8 mouse cellular contexts compared by ENCODE assay signal in genomic region chr6:147718052-147718712, GRCm38 (mm10).
DNase-seq lines count a peak whose midpoint lies in the region; ATAC-seq and TF ChIP-seq lines count a peak whose summit lies in the region.

No protein-coding gene starts in this region.

- H3K9ac ChIP-seq in forebrain, embryonic 16.5 days (replicated peaks; ENCODE audit: low read depth, low read length) = 0 out of 2 replicates have a peak overlapping the region, but pooled peaks have one; percentile 13
- no peak overlapping the region for H3K9ac ChIP-seq in kidney, postnatal 0 days (ENCODE audit: low read depth, low read length)

- H3K4me1 ChIP-seq in forebrain, embryonic 16.5 days (replicated peaks; ENCODE audit: control insufficient read depth, insufficient read depth, low read length) = peaks cover 18% of the 10 kb centered on the region
- H3K4me1 ChIP-seq in kidney, postnatal 0 days (replicated peaks; ENCODE audit: insufficient read depth, low read length) = no peaks in the 10 kb centered on the region

- peak overlapping the region; percentile 25 for H3K4me2 ChIP-seq in forebrain, embryonic 16.5 days (ENCODE audit: low read length)
- H3K4me2 ChIP-seq in kidney, postnatal 0 days (ENCODE audit: low read length) = 0 out of 2 replicates have a peak overlapping the region, but pooled peaks have one; percentile 21

- DNase-seq in kidney, adult 18-20 months = peak; percentile 6
- no peak for DNase-seq in kidney, postnatal 10 days
- peak; percentile 76 for DNase-seq in cerebellum, adult 11 months
- peak; percentile 30 for DNase-seq in kidney, postnatal 0 days (ENCODE audit: low spot score)
- peak; percentile 43 for DNase-seq in mesoderm, embryonic 11.5 days (ENCODE audit: low read depth, low spot score)
- no peak for DNase-seq in urinary bladder, adult 2 months (ENCODE audit: low spot score)

- no peaks in the 10 kb centered on the region for H3K27me3 ChIP-seq in forebrain, embryonic 16.5 days (replicated peaks; ENCODE audit: control insufficient read depth, insufficient read depth, low read length)
- no peaks in the 10 kb centered on the region for H3K27me3 ChIP-seq in kidney, postnatal 0 days (ENCODE audit: insufficient read depth, low read length)

- no peak overlapping the region for H3K4me3 ChIP-seq in forebrain, embryonic 16.5 days (replicated peaks; ENCODE audit: low read length)
- no peak overlapping the region for H3K4me3 ChIP-seq in kidney, postnatal 0 days (replicated peaks; ENCODE audit: low read depth, low read length)

- no peaks in the 10 kb centered on the region for H3K36me3 ChIP-seq in forebrain, embryonic 16.5 days (ENCODE audit: control insufficient read depth, insufficient read depth)
- H3K36me3 ChIP-seq in kidney, postnatal 0 days (ENCODE audit: insufficient read depth, low read length) = no peaks in the 10 kb centered on the region

- no peak for TF ChIP-seq CTCF in kidney, postnatal 0 days (IDR thresholded peaks at IDR 0.05; ENCODE audit: low read depth)

- no peaks in the 10 kb centered on the region for H3K9me3 ChIP-seq in forebrain, embryonic 16.5 days (ENCODE audit: control insufficient read depth, low read length)
- H3K9me3 ChIP-seq in kidney, postnatal 0 days (replicated peaks; ENCODE audit: low read length) = no peaks in the 10 kb centered on the region

- WGBS in forebrain, embryonic 16.5 days = 20% methylated on average over 8 of the region's 8 CpGs
- WGBS in kidney, postnatal 0 days = 19% methylated on average over 8 of the region's 8 CpGs

- H3K27ac ChIP-seq in forebrain, embryonic 16.5 days (ENCODE audit: low read length) = 0 out of 2 replicates have a peak overlapping the region, but pooled peaks have one; percentile 37
- no peak overlapping the region for H3K27ac ChIP-seq in kidney, postnatal 0 days

- peak; percentile 95 for ATAC-seq in forebrain, embryonic 16.5 days
- no peak for ATAC-seq in kidney, postnatal 0 days (replicated peaks; ENCODE audit: low FRiP score, low read depth)
- no peak for ATAC-seq in granulocyte monocyte progenitor cell, adult 5-6 weeks (replicated peaks; ENCODE audit: poor library complexity, severe bottlenecking)

Comparison
In these comparisons a context has a peak if more than half of its experiments do, and no peak if none do; other contexts are left out.
1. DNase-seq: peak in kidney, adult 18-20 months (single experiment), cerebellum, adult 11 months (single experiment), kidney, postnatal 0 days (single experiment) and mesoderm, embryonic 11.5 days (single experiment); none in kidney, postnatal 10 days (single experiment) and urinary bladder, adult 2 months (single experiment).